Mouse (Mus musculus) heart, postnatal 10 days (tissue): ENCODE results near the gene Klhdc8a. TPM values are rescaled to one million over a fixed set of nuclear protein-coding genes. Genes with fewer than 3 reads are reported as not detected.

Experiments used
- DNase-seq, 2 experiments: peaks; one replicate each; pipeline ENCODE4 v3.0.0; 2021
- intact Hi-C: fragments of 180-260 bp; cut with DNase I; formaldehyde crosslinking; loops from one replicate; pipeline ENCODE4 v1.15.1; 2025
- total RNA-seq, 2 experiments: library from RNA; stranded (reverse); gene quantifications; 2 replicates each; pipeline ENCODE4 v1.2.3; 2021

The Klhdc8a gene
- total RNA-seq, 2 experiments from 2014 or later = 17.7 to 27.5 TPM

DNA sequence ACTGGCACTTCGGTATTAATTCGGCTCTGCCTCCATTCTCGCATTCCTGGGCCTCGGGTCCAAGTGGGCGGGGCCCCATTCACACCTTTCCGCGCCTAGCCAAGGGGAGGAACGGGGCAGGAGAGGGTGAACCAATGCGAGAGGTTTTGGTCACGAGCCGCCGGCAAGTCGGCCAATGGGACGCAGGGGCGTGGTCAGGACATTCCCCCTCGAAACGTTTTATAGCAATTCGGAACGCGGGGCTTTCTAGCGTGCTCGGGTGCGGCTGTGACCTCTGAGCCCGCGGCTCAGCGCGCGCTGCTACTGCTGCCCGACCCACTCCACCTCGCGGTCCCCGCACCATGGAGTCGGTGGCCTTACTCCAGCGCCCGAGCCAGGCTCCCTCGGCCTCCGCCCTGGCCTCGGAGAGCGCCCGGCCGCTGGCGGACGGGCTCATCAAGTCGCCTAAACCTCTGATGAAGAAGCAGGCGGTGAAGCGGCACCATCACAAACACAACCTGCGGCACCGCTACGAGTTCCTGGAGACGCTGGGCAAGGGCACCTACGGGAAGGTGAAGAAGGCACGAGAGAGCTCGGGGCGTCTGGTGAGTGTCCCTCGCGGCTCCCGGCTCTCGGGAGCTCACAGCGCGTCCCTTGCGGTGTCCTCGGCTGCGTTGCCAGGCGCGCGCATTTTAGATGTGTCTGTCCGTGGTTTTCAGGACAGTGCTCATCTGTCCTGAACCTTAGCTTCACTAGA lies 17.6 kb downstream of the Klhdc8a start, which contains the start of gene Nuak2:
Nuak2 (plus strand) TSS at position 238 of the 736 bp plus-strand sequence.
- intact Hi-C loops = loop anchor here (2.0 kb wide), 1 partner anchor 17 kb away; no protein-coding TSS in a partner anchor
- DNase-seq = peak; percentile 91 to 92

DNA sequence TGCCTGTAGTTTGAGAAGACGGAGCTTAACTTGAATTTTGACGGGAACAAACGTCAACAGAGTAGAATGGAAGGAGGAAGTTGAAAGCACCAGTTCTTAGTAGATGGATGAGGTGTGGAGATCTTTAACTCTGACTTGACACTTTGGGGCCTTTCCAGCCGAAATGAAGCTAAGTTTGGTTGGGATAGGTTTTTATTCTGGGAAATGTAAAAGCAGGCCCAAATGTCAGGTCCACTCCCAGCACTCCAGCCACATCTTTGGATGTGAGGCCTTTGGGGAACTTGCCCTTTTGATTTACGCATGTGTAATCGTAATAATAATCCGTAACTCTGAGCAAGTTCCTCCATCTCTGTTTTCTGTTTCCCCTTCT lies 18.2 kb downstream of the Klhdc8a start:
- no peak for DNase-seq
- intact Hi-C loops = loop anchor here (2.0 kb wide), 1 partner anchor 16 kb away; no protein-coding TSS in a partner anchor

DNA sequence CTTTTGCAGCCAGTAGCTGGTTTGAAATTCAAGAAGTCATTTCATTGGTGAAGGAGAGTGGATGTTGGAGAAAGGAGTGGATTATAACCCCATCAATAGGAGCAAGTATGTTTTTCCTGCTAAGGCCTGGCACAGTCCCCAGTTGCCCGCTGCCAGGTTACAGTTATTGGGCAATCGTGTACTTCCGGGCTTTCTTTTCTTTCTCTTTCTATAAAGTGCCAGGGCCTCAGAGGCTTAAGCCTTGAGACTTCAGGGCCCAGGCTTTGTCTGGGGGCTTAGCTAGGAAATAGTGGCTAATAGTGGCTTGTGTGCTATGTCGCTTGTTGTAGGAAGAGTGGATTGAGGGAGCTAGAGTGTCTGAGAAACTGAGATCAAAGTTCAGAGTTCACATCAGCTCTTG lies 19.0 kb downstream of the Klhdc8a start:
- intact Hi-C loops = loop anchor here (2.0 kb wide), 1 partner anchor 15 kb away; no protein-coding TSS in a partner anchor
- no peak for DNase-seq

DNA sequence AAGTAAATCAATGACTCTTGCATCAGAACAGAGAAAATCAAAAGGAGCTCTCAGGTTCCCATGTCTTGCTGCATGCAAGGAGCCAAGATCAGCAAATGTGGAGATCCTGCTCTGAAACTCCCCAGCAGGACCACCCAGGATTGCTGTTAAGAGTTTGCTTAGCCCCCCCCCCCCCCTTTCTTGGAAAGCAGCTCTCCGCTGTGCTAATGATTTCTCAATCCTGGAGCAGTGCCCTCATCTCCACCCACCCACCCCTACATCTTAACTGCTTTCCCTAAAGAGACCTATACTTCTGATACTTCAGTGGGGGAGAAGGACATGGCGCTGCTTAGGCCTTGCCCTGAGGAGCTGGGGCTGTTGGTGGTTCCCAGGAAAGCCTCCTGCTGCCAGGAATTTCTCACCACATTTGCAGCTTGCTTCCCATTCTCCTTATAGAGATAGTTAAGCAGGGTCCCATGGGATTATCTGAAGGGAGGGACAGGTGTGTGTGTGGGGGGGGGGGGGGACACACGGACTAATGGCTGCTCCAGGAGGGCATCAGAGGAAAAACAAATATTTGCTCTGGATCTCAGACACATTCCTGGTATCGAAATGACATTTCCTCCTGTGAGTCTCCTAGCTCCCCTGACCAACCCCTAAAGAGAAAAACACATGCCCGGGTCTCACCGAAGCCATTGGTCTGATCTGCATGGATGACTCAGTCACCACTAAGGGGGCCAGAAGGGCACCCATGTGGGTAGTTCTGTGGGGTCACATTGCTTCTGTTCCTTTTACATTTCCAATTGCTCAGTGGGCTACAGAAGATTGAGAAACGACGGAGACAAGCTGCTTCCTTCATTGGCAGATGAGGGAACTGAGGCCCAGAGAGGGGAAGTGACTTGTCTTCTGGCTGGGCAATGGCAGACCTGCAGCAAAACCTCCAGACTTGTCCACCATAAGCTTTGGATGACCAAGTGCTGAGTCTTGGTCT lies 19.8 kb downstream of the Klhdc8a start:
- intact Hi-C loops = loop anchor here (2.0 kb wide), 1 partner anchor 15 kb away; no protein-coding TSS in a partner anchor
- no peak for DNase-seq

DNA sequence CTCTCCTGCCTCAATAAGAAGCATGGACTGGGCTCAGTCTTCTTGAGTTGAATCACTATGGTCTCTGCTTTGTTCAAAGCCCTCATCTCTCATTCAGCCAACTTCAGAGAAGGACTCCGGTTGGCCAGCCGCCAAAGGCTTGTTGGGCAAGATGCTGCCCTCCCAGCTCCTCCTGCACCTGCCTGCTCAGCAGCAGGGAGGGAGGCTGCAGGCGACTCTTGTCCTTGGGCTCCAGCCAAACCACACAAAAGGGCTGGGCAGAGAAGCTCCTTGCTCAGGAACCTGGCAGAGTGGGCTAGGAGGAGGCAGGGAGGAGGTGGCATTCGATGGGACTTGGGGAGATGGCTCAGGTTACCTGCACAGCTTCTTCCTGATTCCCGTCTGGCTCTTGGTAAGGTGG lies 20.8 kb downstream of the Klhdc8a start:
- intact Hi-C loops = no loop called here
- no peak for DNase-seq

DNA sequence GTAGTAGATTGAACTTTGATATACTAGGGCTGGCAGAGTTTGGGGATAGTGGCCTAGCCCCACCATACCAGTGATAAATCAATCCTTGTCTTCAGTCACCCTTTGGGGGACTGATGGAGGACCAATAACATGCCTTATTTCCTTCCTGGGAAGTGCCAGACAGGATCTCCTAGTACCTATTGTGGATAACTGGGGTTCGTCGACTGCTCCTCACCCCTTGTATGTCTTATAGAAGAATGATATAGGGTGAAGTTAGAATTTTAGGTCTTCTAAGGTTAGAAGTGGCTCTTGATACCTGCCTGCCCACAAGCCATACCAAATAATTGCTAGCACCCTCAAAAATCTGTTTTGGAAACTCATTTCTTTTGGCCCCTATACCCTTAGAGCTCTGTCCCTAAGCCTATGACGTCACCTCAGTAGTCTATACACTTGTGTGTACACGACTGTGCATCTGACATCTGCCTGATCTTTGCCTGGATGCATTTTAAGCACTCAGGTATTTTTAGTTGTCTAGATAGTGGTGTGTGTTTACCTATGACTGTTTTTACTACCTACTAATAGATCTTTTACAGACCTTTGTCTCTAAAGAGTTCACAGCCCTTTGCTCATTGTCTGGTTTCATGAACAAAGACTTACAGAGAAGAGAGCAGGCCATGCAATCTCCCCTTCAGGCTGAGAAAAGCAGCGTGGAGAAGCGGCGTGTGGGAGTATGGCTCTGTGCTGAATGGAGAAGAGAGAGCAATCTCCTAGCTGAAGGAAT lies 23.6 kb downstream of the Klhdc8a start:
- DNase-seq = no peak
- intact Hi-C loops = no loop called here

DNA sequence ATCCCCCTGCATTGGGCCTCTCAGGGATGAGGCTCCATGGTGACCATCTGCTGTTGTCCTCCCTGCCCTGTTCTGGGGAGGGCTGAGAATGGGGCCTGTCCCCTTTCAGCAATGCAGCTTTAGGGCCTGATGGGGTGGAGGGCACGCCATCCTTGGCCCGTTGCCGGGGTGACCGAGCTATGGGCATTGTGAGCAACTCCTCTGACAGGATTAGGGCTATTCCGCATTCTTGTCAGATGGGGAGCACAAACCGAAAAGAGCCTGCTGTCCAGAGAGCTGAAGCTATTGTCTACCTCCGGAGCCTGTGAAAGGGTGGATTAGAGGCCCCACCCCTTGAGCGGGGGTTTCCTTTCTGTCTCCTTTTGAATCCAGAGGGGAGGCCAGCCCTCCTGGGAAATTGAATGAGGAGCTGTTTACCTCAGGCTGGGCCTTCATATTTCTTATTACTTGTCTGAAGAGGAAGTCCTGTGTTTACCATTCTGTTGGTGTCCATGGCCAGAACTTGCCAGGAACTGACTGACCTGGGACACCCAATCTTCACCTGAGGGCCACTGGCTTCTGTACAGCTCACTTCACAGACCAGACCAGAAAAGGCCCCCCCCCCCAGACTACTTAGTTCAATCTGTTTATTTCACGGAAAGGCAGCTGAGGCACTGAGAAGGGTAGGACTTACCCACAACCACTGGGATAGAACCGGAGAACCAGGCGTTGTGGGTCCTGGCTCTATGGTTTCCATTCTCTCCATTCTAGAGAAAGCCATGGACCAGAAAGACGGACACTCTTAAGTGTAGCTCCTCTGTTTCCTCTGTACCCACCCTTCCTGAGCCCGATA lies 24.5 kb downstream of the Klhdc8a start:
- intact Hi-C loops = no loop called here
- peak in 1 of 2 experiments; percentile 45 for DNase-seq

DNA sequence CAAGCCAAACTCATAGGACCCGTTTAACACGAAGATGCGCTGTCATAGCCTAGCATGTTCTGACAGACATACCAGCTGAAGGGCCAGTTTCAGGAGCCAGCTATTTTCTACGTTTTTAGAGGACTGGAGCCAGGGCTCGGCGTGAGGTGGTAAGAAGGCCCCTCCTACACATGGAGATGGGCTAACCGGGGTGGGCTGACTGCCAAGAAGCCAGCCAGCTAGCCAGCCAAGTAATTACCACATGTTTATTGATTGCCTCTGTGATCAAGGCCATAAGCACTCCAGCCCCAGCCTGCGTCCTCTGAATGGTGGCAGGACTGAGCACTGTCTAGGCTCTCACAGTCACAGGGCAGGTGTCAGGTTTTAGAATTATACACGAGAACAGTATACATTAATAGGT lies 28.4 kb downstream of the Klhdc8a start:
- intact Hi-C loops = no loop called here
- DNase-seq = no peak

DNA sequence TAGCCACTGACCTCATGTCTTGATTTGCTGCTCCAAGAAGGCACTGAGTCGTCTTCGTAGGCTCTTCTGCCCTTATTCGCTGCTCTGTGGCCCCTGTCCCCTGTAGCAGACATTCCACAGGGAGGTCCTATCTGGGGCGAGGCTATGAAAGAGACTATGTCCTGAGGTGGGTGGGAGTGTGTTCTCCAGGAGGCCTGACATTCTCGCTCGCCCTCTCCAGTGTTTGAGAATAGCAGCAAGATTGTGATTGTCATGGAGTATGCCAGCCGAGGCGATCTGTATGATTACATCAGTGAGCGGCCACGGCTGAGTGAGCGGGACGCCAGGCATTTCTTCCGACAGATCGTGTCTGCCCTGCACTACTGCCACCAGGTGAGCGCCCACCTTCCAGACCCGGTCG lies 29.1 kb downstream of the Klhdc8a start:
- DNase-seq = no peak
- intact Hi-C loops = no loop called here

DNA sequence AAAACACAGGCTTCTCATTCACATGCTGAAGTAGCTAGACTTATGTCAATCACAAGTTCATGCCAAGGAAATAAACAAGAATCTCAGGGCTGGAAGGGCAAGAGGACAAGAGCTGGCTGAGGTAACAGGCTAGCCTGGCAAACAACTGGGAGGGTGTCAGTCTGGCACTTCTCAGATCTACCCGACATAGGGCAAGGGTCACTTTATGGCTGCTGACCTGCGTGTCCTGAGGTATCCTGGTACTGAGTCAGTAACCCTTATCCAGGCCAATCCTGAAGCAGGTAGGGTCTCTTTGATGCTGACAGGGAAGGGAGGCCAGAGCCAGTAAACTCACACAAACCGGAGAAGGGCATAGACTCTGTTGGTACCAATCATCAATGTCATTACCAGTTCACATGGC lies 30.1 kb downstream of the Klhdc8a start:
- intact Hi-C loops = no loop called here

GRCm38 (mm10) chr1:132329656-132330055 lies 31.2 kb downstream of the Klhdc8a start:
- intact Hi-C loops = no loop called here
- no peak for DNase-seq

More for the DNA sequence above, 30.1 kb downstream of the Klhdc8a start:
- DNase-seq = no peak

GRCm38 (mm10) chr1:132330397-132330796 lies 32.0 kb downstream of the Klhdc8a start:
- no peak for DNase-seq
- intact Hi-C loops = no loop called here

DNA sequence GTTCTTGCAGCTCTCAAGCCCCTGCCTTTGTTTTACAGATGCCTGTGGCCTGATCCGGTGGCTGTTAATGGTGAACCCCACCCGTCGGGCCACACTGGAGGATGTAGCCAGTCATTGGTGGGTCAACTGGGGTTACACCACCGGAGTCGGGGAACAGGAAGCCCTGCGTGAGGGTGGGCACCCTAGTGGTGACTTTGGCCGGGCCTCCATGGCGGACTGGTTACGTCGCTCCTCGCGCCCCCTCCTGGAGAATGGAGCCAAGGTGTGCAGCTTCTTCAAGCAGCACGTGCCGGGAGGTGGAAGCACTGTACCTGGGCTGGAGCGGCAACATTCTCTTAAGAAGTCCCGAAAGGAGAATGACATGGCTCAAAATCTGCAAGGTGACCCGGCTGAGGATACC lies 32.9 kb downstream of the Klhdc8a start:
- intact Hi-C loops = no loop called here
- no peak for DNase-seq

DNA sequence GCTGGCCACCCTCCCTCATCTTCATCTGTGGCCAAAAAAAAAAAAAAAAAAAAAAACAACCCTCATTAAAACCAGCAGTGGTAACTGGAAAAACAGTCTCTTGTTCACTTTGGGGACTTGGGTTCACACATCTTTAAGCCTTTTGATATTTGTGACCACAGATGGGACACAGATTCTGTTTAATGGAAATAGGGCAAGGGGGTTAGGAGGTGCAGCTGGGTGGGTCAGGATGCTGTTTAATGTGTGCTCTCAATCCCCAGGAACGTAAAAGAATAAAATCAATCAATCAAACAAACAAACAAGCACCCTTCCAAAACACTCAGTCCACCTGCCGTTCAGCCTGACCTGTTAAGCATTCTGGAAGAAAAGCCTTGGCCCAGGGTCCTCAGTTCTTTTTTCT lies 34.8 kb downstream of the Klhdc8a start:
- DNase-seq = no peak
- intact Hi-C loops = loop anchor here (2.0 kb wide), 1 partner anchor 16 kb away; the partner anchor contains the start of gene Nuak2

DNA sequence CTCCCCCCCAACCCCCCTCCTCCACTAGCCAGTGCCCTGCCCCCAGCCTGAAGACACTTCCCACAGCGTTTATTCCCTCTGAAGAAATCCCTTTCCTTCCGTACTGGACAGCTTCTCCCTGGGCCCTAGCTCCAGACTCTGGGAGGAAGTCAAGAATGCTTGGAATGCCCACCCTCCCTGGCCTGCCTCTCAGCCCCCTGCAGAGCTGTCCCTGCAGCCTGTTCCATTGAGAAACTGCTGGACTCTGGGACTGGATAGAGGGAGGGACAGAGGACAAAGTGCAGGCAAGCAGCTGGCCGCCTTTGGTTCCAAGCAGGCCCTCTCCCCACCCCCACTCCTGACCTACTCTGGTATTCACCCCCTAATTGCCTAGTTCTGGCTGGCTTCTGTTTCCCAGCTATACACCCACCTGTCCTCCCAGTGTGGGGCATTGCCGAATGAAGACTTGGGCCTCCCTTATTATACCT lies 35.3 kb downstream of the Klhdc8a start:
- DNase-seq = peak; percentile 81 to 85
- intact Hi-C loops = loop anchor here (2.0 kb wide), 2 partner anchors 17 to 19 kb away; partner anchors contain the start of gene Nuak2

GRCm38 (mm10) chr1:132334178-132334801 lies 35.9 kb downstream of the Klhdc8a start:
- intact Hi-C loops = loop anchor here (2.0 kb wide), 1 partner anchor 19 kb away; no protein-coding TSS in a partner anchor
- DNase-seq = no peak

GRCm38 (mm10) chr1:132335378-132335965 lies 37.0 kb downstream of the Klhdc8a start:
- intact Hi-C loops = loop anchor here (2.0 kb wide), 1 partner anchor 17 kb away; no protein-coding TSS in a partner anchor
- peak in 1 of 2 experiments; percentile 62 for DNase-seq

DNA sequence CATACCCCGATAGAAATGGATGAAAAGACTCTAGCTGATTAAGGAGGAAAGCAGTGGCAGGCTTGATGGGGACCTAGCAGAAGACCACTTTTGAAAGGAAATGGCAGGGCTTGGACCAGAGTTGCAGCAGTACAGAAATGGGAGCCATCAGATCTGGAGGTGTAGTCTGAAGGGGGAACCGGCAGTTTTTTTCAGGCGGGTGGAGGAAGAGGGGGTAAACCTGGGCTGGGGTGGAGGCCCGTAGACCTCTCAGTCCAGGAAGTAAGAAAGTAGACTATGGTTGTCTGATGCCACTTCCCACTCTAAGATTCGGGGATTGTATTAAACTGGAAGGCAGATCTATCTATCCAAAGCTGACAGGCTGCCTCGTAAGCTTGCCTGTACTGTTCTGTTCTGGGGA lies 38.5 kb downstream of the Klhdc8a start:
- intact Hi-C loops = no loop called here
- DNase-seq = no peak
